Mouse (Mus musculus) naive thymus-derived CD4-positive, alpha-beta T cell, adult 5 months (primary cell): ENCODE data around the gene Dusp28. TPM values are rescaled to one million over a fixed set of nuclear protein-coding genes. Genes with fewer than 3 reads are reported as not detected.

ENCODE experiments used
- polyA plus RNA-seq: library from polyadenylated mRNA; unstranded; fragments of 100-300 nt; shearing (Covaris generic); gene quantifications from one replicate; pipeline ENCODE4 v1.2.1, GENCODE M21; 2017

The Dusp28 gene
- polyA plus RNA-seq, result 11.6 TPM

DNA sequence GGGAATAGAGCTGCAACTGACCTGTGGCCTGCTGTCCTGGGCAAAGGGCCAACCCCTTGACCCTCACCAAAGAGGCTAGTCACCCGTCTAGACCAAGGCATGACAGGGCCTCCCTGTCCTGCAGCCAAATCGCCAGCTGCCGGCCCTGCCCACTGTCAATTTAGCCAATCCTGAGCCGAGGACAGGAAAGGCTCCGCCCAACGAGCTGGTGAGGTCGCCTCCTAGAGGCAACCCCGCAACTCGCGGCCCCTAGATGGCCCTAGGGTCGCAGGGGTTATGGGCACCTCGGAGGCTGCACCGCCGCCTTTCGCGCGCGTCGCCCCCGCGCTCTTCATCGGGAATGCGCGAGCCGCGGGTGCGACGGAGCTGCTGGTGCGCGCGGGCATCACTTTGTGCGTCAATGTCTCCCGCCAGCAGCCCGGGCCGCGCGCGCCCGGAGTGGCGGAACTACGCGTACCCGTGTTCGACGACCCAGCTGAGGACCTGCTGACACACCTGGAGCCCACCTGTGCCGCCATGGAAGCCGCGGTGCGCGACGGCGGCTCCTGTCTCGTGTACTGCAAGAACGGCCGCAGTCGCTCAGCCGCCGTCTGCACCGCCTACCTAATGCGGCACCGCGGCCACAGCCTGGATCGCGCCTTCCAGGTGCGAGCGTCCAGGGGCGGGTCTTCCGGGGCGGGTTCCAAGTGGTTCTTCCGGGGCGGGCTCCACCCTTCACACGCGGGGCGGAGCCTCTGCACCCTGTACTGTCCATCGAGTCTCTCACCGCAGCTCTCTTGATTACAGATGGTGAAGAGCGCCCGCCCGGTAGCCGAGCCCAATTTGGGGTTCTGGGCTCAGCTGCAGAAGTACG lies at the start of gene Dusp28:
Gene Dusp28 (plus strand): TSS at position 203 of the 853 bp plus-strand sequence.

DNA sequence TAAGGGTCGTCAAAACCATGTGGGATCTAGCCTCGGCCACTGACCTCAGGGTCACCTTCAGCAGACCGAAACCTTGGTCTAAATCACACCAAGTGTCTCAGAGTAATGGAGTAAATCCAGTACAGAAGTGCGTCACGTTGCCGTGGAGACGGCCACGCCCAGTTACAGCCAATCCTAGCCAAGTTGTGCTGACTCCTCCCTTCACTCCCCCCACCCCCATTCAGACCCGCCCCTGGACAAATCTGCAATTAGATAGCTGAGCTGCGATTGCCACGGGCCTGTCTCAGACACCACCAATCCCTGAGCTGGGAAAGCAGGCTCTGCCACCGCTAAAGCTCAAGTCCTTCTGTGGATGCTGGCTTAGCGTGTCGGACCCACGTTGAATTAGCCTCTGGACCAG lies 4.0 kb upstream of the Dusp28 start, which contains the start of gene Ankmy1:
Gene Ankmy1 (minus strand): TSS at position 121 of the 400 bp plus-strand sequence.

DNA sequence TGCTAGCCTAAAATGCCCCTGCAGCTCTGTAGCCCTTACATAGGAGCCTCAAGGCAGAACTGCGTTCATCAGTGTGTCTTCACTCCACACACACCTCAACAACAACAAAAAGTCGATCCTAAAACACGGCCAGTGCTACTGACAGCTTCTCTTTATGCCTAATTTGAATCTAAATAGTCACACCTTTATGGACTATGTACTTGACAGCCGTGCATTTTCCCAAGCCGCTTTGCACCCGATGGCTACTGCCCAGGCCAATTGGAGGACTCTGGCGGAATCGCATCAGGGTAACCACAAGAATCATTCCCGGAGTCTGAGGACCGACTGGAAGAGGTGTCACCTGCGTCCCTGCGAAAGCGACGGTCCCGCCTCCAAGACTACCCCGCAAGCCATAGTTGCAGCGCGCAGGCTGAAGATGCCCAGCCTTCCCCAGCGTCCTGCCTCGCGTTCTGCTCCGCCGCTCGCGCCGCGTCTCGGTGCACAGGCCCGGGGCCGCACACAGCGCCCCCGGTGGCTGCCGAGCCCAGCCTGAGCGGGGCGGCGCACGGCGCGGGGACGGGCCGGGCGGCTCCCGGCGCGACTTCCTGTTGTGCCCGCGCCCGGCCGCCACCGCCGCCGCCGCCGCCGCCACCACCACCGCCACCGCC lies 3.6 kb downstream of the Dusp28 start, which contains the start of gene Rnpepl1:
Gene Rnpepl1 (plus strand): TSS at position 545 of the 647 bp plus-strand sequence.

DNA sequence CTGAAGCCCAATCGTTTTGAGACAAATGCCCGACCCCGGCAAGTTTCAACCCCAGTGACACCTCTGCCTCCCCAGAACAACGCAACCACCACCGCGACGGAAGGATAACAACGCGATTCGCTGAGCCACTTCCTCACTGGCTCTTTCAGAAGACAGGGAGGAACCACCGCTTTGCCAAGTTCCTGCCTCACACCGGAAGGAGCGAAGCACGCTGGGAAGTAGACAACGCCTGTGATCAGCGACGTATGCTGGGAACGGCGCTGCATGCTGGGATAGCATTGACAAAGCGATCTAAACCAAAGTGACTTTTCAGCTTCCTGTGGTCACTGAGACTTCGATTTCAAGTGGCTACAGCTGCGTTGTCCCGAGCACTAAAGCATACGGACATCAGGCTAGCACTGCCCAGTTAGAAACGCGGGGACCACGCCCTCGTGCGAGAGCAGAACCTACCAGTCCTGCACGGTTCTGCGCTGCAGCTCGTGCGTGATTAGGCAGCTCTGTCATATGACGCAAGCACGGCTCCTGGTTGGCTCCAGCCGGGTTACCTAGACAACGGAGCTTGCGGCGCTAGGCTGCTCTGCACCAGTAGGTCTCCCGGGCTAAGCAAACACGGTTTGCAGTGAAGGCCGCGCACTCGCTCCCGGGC lies 27.5 kb downstream of the Dusp28 start, which contains the start of gene Capn10:
Gene Capn10 (plus strand): TSS at position 195 of the 646 bp plus-strand sequence.

GRCm38 (mm10) chr1:92950607-92951006 lies 43.8 kb downstream of the Dusp28 start, which contains the start of gene Gpr35:
Gene Gpr35 (plus strand): TSS chr1:92950865.

Other genes starting within 250 kb of the Dusp28 start
- 6.9 TPM for gene Gpc1, start 75.3 kb upstream of the Dusp28 start, polyA plus RNA-seq
- 0.85 TPM for gene Ankmy1, start 4.1 kb upstream of the Dusp28 start, polyA plus RNA-seq
- gene Rnpepl1, start 3.8 kb downstream of the Dusp28 start, polyA plus RNA-seq, result 117 TPM
- 10.9 TPM for gene Capn10, start 27.4 kb downstream of the Dusp28 start, polyA plus RNA-seq
- not detected for gene Gpr35, start 43.9 kb downstream of the Dusp28 start, polyA plus RNA-seq
- not detected for gene Aqp12, start 99.4 kb downstream of the Dusp28 start, polyA plus RNA-seq
- not detected for gene Kif1a, start 195.0 kb downstream of the Dusp28 start, polyA plus RNA-seq
- not detected for gene Agxt, start 228.3 kb downstream of the Dusp28 start, polyA plus RNA-seq